Mouse (Mus musculus) forebrain, postnatal 0 days (tissue): ENCODE measurements at regions not wholly inside any gene's neighbourhood (a gene's known extent, or its start where the extent isn't known, plus 50 kb on each side); places are given as distances from the start of the nearest gene placed in this dataset.

ENCODE experiments used
- ATAC-seq: fragments of 200-750 bp; cut with Nextera tagmentation; 2 replicates; pipeline ENCODE4 v1.8.0; 2017; ENCODE audit warnings: mild to moderate bottlenecking, moderate library complexity
- DNase-seq: peaks from one replicate; pipeline ENCODE4 v3.0.0-alpha.2; 2015
- H3K27ac ChIP-seq: fragments of 300-500 bp; sonication (generic); 2 replicates; pipeline ENCODE4 v1.5.1; 2014; ENCODE audit warnings: low read depth, mild to moderate bottlenecking, antibody characterized with exemption, low read length, moderate library complexity, mixed read lengths
- H3K27me3 ChIP-seq: fragments of 300-500 bp; sonication (generic); 2 replicates; pipeline ENCODE4 v1.6.1; 2014; ENCODE audit warnings: mild to moderate bottlenecking, low read length, mixed read lengths; ENCODE audit not compliant: insufficient read depth
- H3K36me3 ChIP-seq: fragments of 300-500 bp; sonication (generic); 2 replicates; pipeline ENCODE4 v1.6.1; 2014; ENCODE audit warnings: mild to moderate bottlenecking, moderate library complexity; ENCODE audit not compliant: insufficient read depth
- H3K4me1 ChIP-seq: fragments of 300-500 bp; sonication (generic); 2 replicates; pipeline ENCODE4 v1.6.1; 2014; ENCODE audit warnings: antibody characterized with exemption; ENCODE audit not compliant: insufficient read depth
- H3K4me2 ChIP-seq: fragments of 300-500 bp; sonication (generic); 2 replicates; pipeline ENCODE4 v1.6.1; 2014; ENCODE audit warnings: low read depth, mild to moderate bottlenecking, moderate library complexity
- H3K4me3 ChIP-seq: fragments of 300-500 bp; sonication (generic); 2 replicates; pipeline ENCODE4 v1.5.1; 2014; ENCODE audit warnings: low read depth, low read length, mixed read lengths
- H3K9ac ChIP-seq: fragments of 300-500 bp; sonication (generic); 2 replicates; pipeline ENCODE4 v1.6.1; 2014; ENCODE audit warnings: mild to moderate bottlenecking
- H3K9me3 ChIP-seq: fragments of 300-500 bp; sonication (generic); 2 replicates; pipeline ENCODE4 v1.6.1; 2016; ENCODE audit warnings: low read length
- CTCF ChIP-seq: sonication (generic); IDR thresholded peaks from 2 replicates; pipeline ENCODE4 v1.5.1; 2016; ENCODE audit warnings: antibody characterized with exemption, control low read depth, low read depth
- WGBS: fragments of 180-500 bp; shearing (Covaris S2); extraction: QIAGEN DNeasy Blood & Tissue Kit; methylation state at CpG from one replicate; pipeline ENCODE4 v1.1.7; 2014; 5-methylcytosine and 5-hydroxymethylcytosine counted together

DNA sequence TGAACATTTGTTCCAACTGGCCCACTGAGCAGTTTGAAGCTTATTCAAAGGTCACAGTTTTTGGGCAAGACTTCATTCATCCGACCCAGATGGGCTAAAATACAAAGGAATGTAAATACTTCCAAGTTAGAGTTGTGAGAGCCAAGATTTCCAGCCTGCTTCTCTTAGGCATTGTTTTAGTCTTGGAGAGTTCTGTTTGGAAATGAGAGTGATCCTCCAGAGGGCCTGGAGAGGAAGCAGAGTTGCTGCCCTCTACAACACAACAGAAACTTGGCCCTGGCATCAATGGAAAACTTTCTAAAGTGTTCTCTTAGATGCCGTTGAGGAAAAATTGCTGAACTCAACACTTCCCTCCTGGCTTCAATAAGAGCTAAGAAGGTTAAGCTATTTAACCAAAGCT is 332.1 kb downstream of the Btg1 start:
- WGBS, result 39% methylated on average over 2 of the region's 2 CpGs
- Histone ChIP-seq H3K27me3 (no peaks in the 10 kb centered on the region), H3K4me1 (no peaks in the 10 kb centered on the region), H3K4me3 (no peak overlapping the region), H3K9ac (no peak overlapping the region), H3K27ac (no peak overlapping the region), H3K4me2 (no peak overlapping the region), H3K36me3 (no peaks in the 10 kb centered on the region), H3K9me3 (no peaks in the 10 kb centered on the region)
- TF ChIP-seq CTCF, result no peak
- no peak for ATAC-seq
- DNase-seq, result no peak

DNA sequence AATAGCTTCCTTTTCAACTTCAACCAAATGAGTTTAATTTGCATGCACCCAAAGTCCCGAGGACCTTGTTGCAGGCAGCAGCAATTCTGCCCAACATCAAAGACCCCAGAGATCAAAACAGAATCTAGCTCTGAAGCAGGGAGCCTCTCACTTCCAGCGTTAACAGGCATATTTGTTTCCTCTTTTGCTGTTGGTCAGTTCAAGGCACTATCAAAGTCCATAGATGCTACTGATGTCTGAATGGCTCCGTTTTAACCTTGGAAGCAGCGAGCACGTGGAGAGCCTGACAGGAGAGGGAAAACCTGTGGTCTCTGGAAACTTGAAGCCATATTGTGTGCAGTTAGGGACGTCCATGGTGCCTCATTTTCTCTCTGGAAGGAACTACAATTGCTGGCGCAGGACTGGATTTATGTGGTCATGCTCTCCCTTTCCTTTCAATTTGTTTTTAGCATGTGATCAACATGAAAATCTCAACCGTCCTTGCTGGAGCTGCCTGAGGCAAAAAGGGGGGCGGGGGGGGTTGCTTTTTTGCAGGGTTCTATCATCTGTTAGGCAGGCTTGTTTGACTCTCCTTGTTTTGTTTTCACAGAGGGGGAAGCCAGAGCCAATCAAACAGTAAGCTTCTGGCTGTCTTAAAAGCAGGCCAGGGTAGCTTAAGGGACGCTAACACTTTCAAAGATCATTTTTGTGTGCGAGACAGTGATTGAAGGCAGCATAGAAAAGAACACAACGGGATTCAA is 338.4 kb downstream of the Btg1 start:
- no peak for TF ChIP-seq CTCF
- peak overlapping the region; percentile 71 for H3K27ac ChIP-seq
- peak overlapping the region; percentile 22 for H3K4me3 ChIP-seq
- ATAC-seq, result peak; percentile 88
- peaks cover 11% of the 10 kb centered on the region for H3K4me1 ChIP-seq
- H3K36me3 ChIP-seq, result no peaks in the 10 kb centered on the region
- peak overlapping the region; percentile 37 for H3K4me2 ChIP-seq
- H3K27me3 ChIP-seq, result no peaks in the 10 kb centered on the region
- H3K9ac ChIP-seq, result peak overlapping the region; percentile 37
- DNase-seq, result peak; percentile 66
- no peaks in the 10 kb centered on the region for H3K9me3 ChIP-seq
- WGBS, result 5% methylated on average over 12 of the region's 12 CpGs

DNA sequence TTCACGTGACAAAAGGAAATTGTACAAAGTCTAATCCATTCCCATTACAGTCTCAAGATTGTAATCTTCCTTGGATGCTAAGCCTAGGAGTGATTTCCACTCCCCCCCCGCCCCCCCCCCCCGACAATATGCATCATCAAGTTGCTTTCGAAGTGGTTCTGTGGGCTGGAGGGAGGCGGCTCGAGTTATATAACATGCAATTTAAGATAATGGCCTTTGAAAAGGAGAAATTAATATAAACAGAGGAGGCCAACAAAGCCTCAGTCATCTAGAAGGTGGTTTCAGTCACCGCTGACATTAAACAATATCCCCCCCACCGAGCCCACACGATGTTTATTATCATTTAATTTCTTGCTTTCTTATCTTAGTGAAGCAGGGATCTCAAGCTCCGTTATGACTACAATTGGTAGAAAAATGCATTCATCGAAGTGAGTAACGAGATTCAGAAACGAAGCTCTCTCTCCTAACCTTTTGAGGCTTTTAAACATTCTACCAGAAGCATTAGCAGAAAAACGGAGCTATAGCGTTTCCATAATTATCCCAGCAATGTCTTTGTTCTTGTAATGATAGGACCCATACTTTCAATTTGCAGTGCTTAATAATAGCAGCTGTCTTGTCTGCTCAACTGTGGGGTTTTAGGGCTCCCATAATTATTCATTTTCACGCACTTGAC is 339.1 kb downstream of the Btg1 start:
- ATAC-seq (peak; percentile 77), DNase-seq (peak; percentile 66)
- H3K27me3 ChIP-seq, result no peaks in the 10 kb centered on the region
- WGBS, result 4% methylated on average over 16 of the region's 16 CpGs
- no peak for TF ChIP-seq CTCF
- peak overlapping the region; percentile 71 for H3K27ac ChIP-seq
- H3K4me2 ChIP-seq, result peak overlapping the region; percentile 37
- peaks cover 11% of the 10 kb centered on the region for H3K4me1 ChIP-seq
- no peaks in the 10 kb centered on the region for H3K9me3 ChIP-seq
- H3K36me3 ChIP-seq, result no peaks in the 10 kb centered on the region
- peak overlapping the region; percentile 37 for H3K9ac ChIP-seq
- peak overlapping the region; percentile 22 for H3K4me3 ChIP-seq

DNA sequence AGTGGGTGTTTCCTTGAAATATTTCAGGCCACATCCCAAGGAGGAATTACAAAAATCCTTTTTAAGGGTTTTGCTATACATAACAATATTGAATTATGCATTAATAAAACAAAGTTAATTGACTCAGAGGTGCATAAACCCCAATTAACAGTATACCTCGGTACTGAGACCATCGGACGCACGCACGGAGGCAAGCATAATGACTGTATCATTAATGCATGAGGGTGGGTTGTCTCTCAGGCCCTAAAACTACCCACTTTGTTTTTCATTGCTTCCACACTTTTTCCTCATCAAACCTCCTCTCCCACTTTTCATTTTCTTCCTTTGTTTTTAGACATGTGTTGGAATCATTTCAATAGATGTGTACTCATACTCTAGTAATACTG is 339.6 kb downstream of the Btg1 start:
- ATAC-seq, result no peak
- no peaks in the 10 kb centered on the region for H3K36me3 ChIP-seq
- H3K4me1 ChIP-seq, result peaks cover 11% of the 10 kb centered on the region
- H3K9me3 ChIP-seq, result no peaks in the 10 kb centered on the region
- H3K27me3 ChIP-seq, result no peaks in the 10 kb centered on the region
- WGBS, result 20% methylated on average over 5 of the region's 5 CpGs
- no peak overlapping the region for H3K4me3 ChIP-seq
- no peak overlapping the region for H3K9ac ChIP-seq
- peak overlapping the region; percentile 37 for H3K4me2 ChIP-seq
- DNase-seq, result no peak
- peak overlapping the region; percentile 71; the same call in 1 of the 2 replicates for H3K27ac ChIP-seq
- TF ChIP-seq CTCF, result no peak

DNA sequence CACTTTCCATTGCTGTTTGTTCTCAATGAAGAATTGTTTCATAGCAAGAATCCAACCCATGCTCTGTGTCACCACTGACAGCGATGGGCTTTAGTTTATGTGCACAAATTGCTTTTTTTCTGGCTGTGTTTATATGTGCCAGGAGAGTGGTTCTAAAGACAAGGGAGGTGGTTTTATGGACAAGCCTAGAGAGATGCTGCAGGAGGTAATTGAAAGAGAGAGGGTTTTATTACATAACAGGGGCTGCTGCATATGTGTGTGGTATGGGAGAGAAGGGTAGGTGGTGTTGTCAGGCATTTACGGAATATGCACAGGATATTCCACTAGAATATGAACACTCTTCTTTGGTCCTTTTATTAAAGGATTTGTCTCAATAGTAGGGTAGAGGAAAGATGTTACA is 340.2 kb downstream of the Btg1 start:
- DNase-seq (no peak), ATAC-seq (no peak)
- Histone ChIP-seq H3K4me3 (no peak overlapping the region), H3K4me2 (no peak overlapping the region), H3K9ac (no peak overlapping the region), H3K9me3 (no peaks in the 10 kb centered on the region), H3K27ac (peak overlapping the region; percentile 54), H3K27me3 (no peaks in the 10 kb centered on the region), H3K4me1 (peaks cover 11% of the 10 kb centered on the region), H3K36me3 (no peaks in the 10 kb centered on the region)
- no peak for TF ChIP-seq CTCF
- WGBS, result 76% methylated on average over 2 of the region's 2 CpGs

DNA sequence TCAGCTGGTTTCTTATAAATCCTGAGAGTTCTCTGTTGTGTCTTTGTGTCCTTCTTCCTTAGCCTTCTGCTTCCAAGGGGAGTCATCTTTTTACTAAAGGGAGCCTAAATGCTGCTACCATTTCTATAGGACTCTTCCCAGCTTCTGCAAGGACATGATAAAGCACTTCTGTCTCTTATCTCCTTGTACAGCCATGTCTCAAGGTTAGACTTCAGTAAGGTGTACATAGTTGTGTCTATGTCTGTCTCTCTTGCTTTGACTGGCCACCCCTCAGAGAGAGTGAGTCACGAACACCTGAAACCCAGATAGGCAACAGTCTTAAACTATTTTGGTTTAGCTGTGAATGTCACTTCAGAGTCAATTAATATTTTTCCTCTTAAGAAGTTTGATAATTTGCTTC is 353.0 kb downstream of the Btg1 start:
- Histone ChIP-seq H3K36me3 (no peaks in the 10 kb centered on the region), H3K9ac (no peak overlapping the region), H3K4me2 (no peak overlapping the region), H3K4me1 (no peaks in the 10 kb centered on the region), H3K27ac (no peak overlapping the region), H3K4me3 (no peak overlapping the region), H3K9me3 (no peaks in the 10 kb centered on the region), H3K27me3 (no peaks in the 10 kb centered on the region)
- DNase-seq, result no peak
- no peak for ATAC-seq
- 94% methylated on average over 1 of the region's 1 CpGs for WGBS
- TF ChIP-seq CTCF, result no peak

DNA sequence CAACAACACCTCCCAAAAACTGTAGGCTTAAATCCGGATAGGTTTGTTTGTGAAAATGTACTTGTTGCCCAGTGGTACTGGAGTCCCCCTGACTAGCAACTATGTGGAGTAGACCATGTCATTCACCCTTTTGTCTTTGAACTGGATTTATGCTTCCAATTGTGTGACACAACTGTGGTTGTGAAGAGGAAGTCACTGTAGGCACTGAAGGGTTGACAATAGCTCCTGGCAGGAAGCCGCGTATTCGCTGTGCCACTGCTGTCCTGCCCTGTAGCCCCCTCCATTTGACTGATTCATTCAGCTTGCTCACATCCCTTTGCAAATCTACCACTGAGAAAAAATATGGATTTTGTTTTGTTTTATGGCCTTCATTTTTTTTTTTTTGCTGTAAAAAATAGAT is 353.9 kb downstream of the Btg1 start:
- no peaks in the 10 kb centered on the region for H3K36me3 ChIP-seq
- no peak overlapping the region for H3K4me3 ChIP-seq
- H3K4me2 ChIP-seq, result no peak overlapping the region
- ATAC-seq (no peak), DNase-seq (no peak)
- H3K27ac ChIP-seq, result no peak overlapping the region
- WGBS, result 79% methylated on average over 4 of the region's 4 CpGs
- H3K9ac ChIP-seq, result no peak overlapping the region
- H3K27me3 ChIP-seq, result no peaks in the 10 kb centered on the region
- no peaks in the 10 kb centered on the region for H3K4me1 ChIP-seq
- TF ChIP-seq CTCF, result no peak
- no peaks in the 10 kb centered on the region for H3K9me3 ChIP-seq
